Mouse (Mus musculus) neutrophil, adult 59 days (primary cell): Measurements from ENCODE around the gene Gabra5. TPM values are rescaled to one million over a fixed set of nuclear protein-coding genes. Genes with fewer than 3 reads are reported as not detected.

Experiments
- total RNA-seq, 2 experiments: library from RNA; stranded (reverse); gene quantifications; 1 replicate in 1 of 2; 2 replicates in 1 of 2; pipeline ENCODE4 v1.2.4; 2023

The Gabra5 gene
- total RNA-seq: not detected

DNA sequence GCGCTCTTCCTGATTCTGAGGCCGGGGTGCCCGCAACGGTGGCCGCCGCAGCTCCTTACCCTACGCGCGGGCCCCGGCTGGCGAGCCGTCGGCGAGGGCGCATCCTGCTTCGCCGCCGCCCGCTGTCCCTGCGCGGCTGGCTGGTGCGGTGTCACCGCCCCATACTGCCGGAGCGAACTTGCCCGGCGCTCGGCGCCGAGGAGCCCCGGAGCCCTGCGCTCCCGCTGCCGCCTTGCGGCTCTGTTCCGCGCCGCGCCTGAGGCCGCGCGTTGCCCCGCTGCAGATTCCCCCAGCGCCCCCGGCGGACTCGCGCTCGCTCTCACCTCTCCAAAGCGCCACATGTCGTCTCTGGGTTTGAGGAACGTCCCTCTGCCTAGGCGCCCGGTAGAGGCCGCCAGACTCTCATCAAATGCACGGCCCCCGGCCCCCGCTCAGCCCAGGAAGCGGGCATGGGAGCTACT is at the start of gene Gabra5:
Gene Gabra5, minus strand, starts transcription at position 379 of the 461 bp plus-strand sequence.

DNA sequence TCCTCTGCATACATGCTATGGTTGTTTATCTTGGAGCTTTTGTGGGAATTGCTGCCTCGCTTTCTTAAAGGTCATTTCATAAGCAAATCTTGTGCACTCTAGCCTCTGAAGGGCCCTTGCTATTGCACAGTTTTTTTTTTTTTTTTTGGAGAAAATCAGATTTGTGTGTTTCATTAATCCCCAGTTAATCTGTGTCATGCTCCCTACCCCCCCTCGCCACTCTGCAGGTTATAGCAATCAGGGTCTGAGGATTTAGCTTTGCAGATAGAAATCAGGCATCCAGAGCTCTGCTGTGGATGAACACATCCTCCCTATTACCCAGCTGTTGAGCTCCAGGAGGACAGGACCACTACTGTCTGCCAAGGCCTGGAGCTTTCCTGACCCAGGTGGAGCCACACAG is 90.5 kb downstream of the Gabra5 start, which contains the start of gene Gabrb3:
Gene Gabrb3, plus strand, starts transcription at position 301 of the 400 bp plus-strand sequence.

DNA sequence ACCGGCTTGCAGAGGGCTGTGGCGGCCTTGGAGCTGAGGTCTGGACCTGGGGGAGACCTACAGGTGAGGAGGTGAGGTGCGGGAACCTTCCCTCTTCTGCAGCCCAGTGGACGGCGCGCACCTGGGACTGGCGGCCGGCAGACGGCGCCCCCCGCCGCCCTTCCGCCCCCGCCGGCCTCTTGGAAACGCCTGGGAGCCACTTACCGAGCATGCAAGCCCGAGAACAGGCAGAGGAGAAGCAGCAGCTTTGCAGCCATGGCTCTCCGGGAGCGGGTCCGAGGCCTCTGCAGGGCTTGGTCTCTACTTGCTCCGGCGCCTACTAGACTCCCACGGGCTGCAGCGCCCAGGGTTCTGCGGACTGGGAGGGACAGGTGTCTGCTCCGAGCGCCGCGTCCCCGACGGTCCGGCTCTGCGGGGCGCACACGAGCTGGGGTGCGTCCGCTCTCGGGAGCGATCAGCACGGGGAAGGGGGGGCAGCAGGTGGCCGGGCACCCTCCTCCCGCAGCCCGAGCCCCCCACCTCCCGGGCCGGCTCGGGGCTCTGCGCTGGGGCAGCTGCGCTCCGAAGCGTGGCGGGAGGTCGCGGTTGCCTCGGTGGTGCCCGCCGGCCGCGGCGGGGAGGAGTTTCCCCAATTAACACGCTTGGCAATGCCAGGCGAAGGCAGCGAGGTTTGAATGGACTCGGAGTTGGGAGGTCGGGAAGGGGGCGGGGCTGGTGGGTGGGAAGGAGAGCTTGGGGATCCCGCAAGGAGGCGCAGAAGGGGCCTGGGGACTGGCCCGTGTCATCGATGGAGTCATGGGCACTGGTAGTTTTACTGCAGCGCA is 123.1 kb downstream of the Gabra5 start, which contains the start of gene Gabrg3:
Gene Gabrg3, minus strand, starts transcription at position 672 of the 824 bp plus-strand sequence.

Other genes with a start within 250 kb of the Gabra5 start
- not detected for gene Gabrg3, start 122.9 kb downstream of the Gabra5 start, total RNA-seq
- not detected for gene Gabrb3, start 90.4 kb downstream of the Gabra5 start, total RNA-seq